Mouse (Mus musculus) CH12.LX (cell line): Measurements from ENCODE around the gene Slx1b. TPM values are rescaled to one million over a fixed set of nuclear protein-coding genes. Genes with fewer than 3 reads are reported as not detected.

ENCODE experiments used
- DNase-seq: peaks from one replicate; pipeline ENCODE4 v3.0.0-alpha.2; 2013; ENCODE audit errors: extremely low read depth
- H3K27ac ChIP-seq: 2 replicates; pipeline ENCODE4 v1.5.1; 2012; ENCODE audit warnings: low read depth, mild to moderate bottlenecking, control low read depth, moderate library complexity; ENCODE audit not compliant: insufficient read depth
- H3K27me3 ChIP-seq: replicated peaks from 2 replicates; pipeline ENCODE3; 2012; ENCODE audit warnings: inconsistent platforms
- H3K36me3 ChIP-seq, 2 experiments: replicated peaks in 1 of 2; 2 replicates each; pipeline versions ENCODE3 to v1.6.1; 2012; ENCODE audit warnings: inconsistent platforms in 1 of 2, low read length in 1 of 2, mild to moderate bottlenecking in 1 of 2, mixed read lengths in 1 of 2, moderate library complexity in 1 of 2; ENCODE audit not compliant: control insufficient read depth in 1 of 2, insufficient read depth in 1 of 2
- H3K4me1 ChIP-seq, 2 experiments: 2 replicates each; pipeline ENCODE4 v1.6.1; 2012; ENCODE audit warnings: inconsistent platforms in 1 of 2, moderate library complexity in 1 of 2; ENCODE audit not compliant: insufficient read depth in 2 of 2, control insufficient read depth in 1 of 2
- H3K4me2 ChIP-seq: 2 replicates; pipeline ENCODE4 v1.6.1; 2012; ENCODE audit warnings: low read depth, mild to moderate bottlenecking, control low read depth; ENCODE audit not compliant: poor library complexity, insufficient read depth, severe bottlenecking
- H3K4me3 ChIP-seq, 3 experiments: fragments of 150-350 bp in 1 of 3; sonication (generic) in 1 of 3; replicated peaks in 1 of 3; 2 replicates each; pipeline versions ENCODE3 to v1.5.1; 2011 to 2012; ENCODE audit warnings: low read depth in 2 of 3, low read length in 2 of 3, mild to moderate bottlenecking in 2 of 3, moderate library complexity in 2 of 3, control low read depth in 1 of 3, improper control_type of control experiment in 1 of 3, inconsistent platforms in 1 of 3, mixed read lengths in 1 of 3; ENCODE audit not compliant: poor library complexity in 1 of 3
- H3K79me2 ChIP-seq: replicated peaks from 2 replicates; pipeline ENCODE4 v1.6.1; 2012; ENCODE audit warnings: mild to moderate bottlenecking, moderate library complexity; ENCODE audit not compliant: control insufficient read depth, poor library complexity, insufficient read depth, severe bottlenecking; ENCODE audit errors: extremely low read depth
- H3K9ac ChIP-seq: 2 replicates; pipeline ENCODE4 v1.6.1; 2012; ENCODE audit warnings: low read depth, mild to moderate bottlenecking, control low read depth, moderate library complexity; ENCODE audit not compliant: insufficient read depth
- H3K9me3 ChIP-seq: replicated peaks from 2 replicates; pipeline ENCODE3; 2012; ENCODE audit warnings: low read length, inconsistent platforms, mixed read lengths
- CHD2 ChIP-seq: IDR thresholded peaks from 2 replicates; pipeline ENCODE4 v1.6.1; 2011; ENCODE audit warnings: low read length, improper control_type of control experiment
- CTCF ChIP-seq, 2 experiments: IDR thresholded peaks in 1 of 2; conservative IDR thresholded peaks in 1 of 2; 2 replicates each; pipeline ENCODE4 v1.5.1; 2011 to 2012; ENCODE audit warnings: low read depth in 2 of 2, low read length in 2 of 2, improper control_type of control experiment in 1 of 2, inconsistent platforms in 1 of 2, mild to moderate bottlenecking in 1 of 2, moderate library complexity in 1 of 2
- E2F4 ChIP-seq: IDR thresholded peaks from 2 replicates; pipeline ENCODE4 v1.6.1; 2011; ENCODE audit warnings: low read depth, low read length, improper control_type of control experiment; ENCODE audit not compliant: insufficient replicate concordance
- EP300 ChIP-seq: IDR thresholded peaks from 2 replicates; pipeline ENCODE4 v1.6.1; 2011; ENCODE audit warnings: low read length, improper control_type of control experiment
- ETS1 ChIP-seq: conservative IDR thresholded peaks from 2 replicates; pipeline ENCODE4 v1.6.1; 2012; ENCODE audit warnings: low read depth, mild to moderate bottlenecking, inconsistent platforms, low read length, improper control_type of control experiment, moderate library complexity
- IRF4 ChIP-seq: IDR thresholded peaks from 2 replicates; pipeline ENCODE4 v1.6.1; 2014; ENCODE audit warnings: low read depth, mild to moderate bottlenecking, inconsistent platforms, low read length, improper control_type of control experiment
- JUN ChIP-seq: IDR thresholded peaks from 2 replicates; pipeline ENCODE4 v1.6.1; 2011; ENCODE audit warnings: low read depth, mild to moderate bottlenecking, low read length, improper control_type of control experiment, moderate library complexity; ENCODE audit not compliant: insufficient read depth
- JUND ChIP-seq: conservative IDR thresholded peaks from 2 replicates; pipeline ENCODE4 v1.6.1; 2011; ENCODE audit warnings: low read depth, low read length, improper control_type of control experiment
- MAFK ChIP-seq: IDR thresholded peaks from 2 replicates; pipeline ENCODE4 v1.6.1; 2011; ENCODE audit warnings: low read length, improper control_type of control experiment; ENCODE audit not compliant: insufficient replicate concordance
- MAX ChIP-seq: IDR thresholded peaks from 2 replicates; pipeline ENCODE4 v1.6.1; 2011; ENCODE audit warnings: low read length, improper control_type of control experiment
- MAZ ChIP-seq: IDR thresholded peaks from 2 replicates; pipeline ENCODE4 v1.6.1; 2012; ENCODE audit warnings: low read depth, mild to moderate bottlenecking, inconsistent platforms, low read length, improper control_type of control experiment, moderate library complexity
- MEF2A ChIP-seq: IDR thresholded peaks from 2 replicates; pipeline ENCODE4 v1.6.1; 2014; ENCODE audit warnings: low read depth, mild to moderate bottlenecking, inconsistent platforms, low read length, improper control_type of control experiment, borderline replicate concordance
- MXI1 ChIP-seq: IDR thresholded peaks from 2 replicates; pipeline ENCODE4 v1.6.1; 2011; ENCODE audit warnings: mild to moderate bottlenecking, low read depth, low read length, improper control_type of control experiment
- MYC ChIP-seq: IDR thresholded peaks from 2 replicates; pipeline ENCODE4 v1.6.1; 2011; ENCODE audit warnings: low read depth, mild to moderate bottlenecking, improper control_type of control experiment, low read length
- NELFE ChIP-seq: IDR thresholded peaks from 2 replicates; pipeline ENCODE4 v1.6.1; 2011; ENCODE audit warnings: low read depth, low read length, improper control_type of control experiment
- NRF1 ChIP-seq: IDR thresholded peaks from 2 replicates; pipeline ENCODE4 v1.6.1; 2014; ENCODE audit warnings: low read depth, mild to moderate bottlenecking, inconsistent platforms, low read length, improper control_type of control experiment, moderate library complexity
- PAX5 ChIP-seq: IDR thresholded peaks from 2 replicates; pipeline ENCODE4 v1.6.1; 2012; ENCODE audit warnings: low read length, inconsistent platforms, mixed read lengths
- POLR2AphosphoS2 ChIP-seq: IDR thresholded peaks from 2 replicates; pipeline ENCODE4 v1.6.1; 2011; ENCODE audit warnings: low read depth, low read length, improper control_type of control experiment
- RCOR1 ChIP-seq: conservative IDR thresholded peaks from 2 replicates; pipeline ENCODE4 v1.6.1; 2012; ENCODE audit warnings: low read depth, mild to moderate bottlenecking, inconsistent platforms, low read length, improper control_type of control experiment
- SIN3A ChIP-seq: IDR thresholded peaks from 2 replicates; pipeline ENCODE4 v1.6.1; 2012; ENCODE audit warnings: low read length, improper control_type of control experiment, inconsistent platforms
- TBP ChIP-seq: conservative IDR thresholded peaks from 2 replicates; pipeline ENCODE4 v1.6.1; 2011; ENCODE audit warnings: low read depth, low read length, improper control_type of control experiment
- ZC3H11A ChIP-seq: IDR thresholded peaks from 2 replicates; pipeline ENCODE4 v1.6.1; 2012; ENCODE audit warnings: low read depth, mild to moderate bottlenecking, inconsistent platforms, low read length, improper control_type of control experiment
- ZKSCAN1 ChIP-seq: IDR thresholded peaks from 2 replicates; pipeline ENCODE4 v1.6.1; 2012; ENCODE audit warnings: low read depth, inconsistent platforms, low read length, improper control_type of control experiment, borderline replicate concordance
- ZMIZ1 ChIP-seq: IDR thresholded peaks from 2 replicates; pipeline ENCODE4 v1.6.1; 2012; ENCODE audit warnings: low read depth, mild to moderate bottlenecking, inconsistent platforms, low read length, improper control_type of control experiment
- ZNF384 ChIP-seq: IDR thresholded peaks from 2 replicates; pipeline ENCODE4 v1.6.1; 2012; ENCODE audit warnings: low read depth, low read length, improper control_type of control experiment, inconsistent platforms
- dilution Hi-C: fragments of 300-500 bp; cut with MboI; formaldehyde crosslinking; loops from 2 replicates; pipeline ENCODE4 v1.14.3; 2020; ENCODE audit warnings: low sequenced_read_pairs; ENCODE audit not compliant: extremely low pct_unique_long_range_greater_than_20kb, extremely low pct_ligation_motif_present
- in situ Hi-C: fragments of 300-500 bp; cut with MboI; formaldehyde crosslinking; loops from 3 replicates; pipeline ENCODE4 v1.14.3; 2019; ENCODE audit warnings: low sequenced_read_pairs, low pct_ligation_motif_present, low pct_unique_long_range_greater_than_20kb, mixed read lengths
- polyA plus RNA-seq: library from polyadenylated mRNA; unstranded; fragments of >175 nt; gene quantifications from 2 replicates; pipeline ENCODE4 v1.2.1, GENCODE M21; 2012; ENCODE audit warnings: low read depth; ENCODE audit not compliant: insufficient read length
- total RNA-seq, 2 experiments: library from RNA; depleted of rRNA; stranded (reverse); fragments of 300-350 nt in 1 of 2; fragments of >200 nt in 1 of 2; gene quantifications; 2 replicates each; pipeline ENCODE4 v1.2.3; 2012 to 2014

Slx1b gene
- total and polyA plus RNA-seq, 3 experiments: 4.7 to 8.3 (median 5.6) TPM

GRCm38 (mm10) chr7:126725077-126725476, 29.5 kb upstream of the Slx1b start:
- in situ Hi-C loops: loop anchor here (10.0 kb wide), 1 partner anchor 940 kb away; no protein-coding TSS in a partner anchor

GRCm38 (mm10) chr7:126721635-126722034, 26.1 kb upstream of the Slx1b start:
- Histone ChIP-seq H3K79me2 (no peaks in the 10 kb centered on the region), H3K9ac (no peak overlapping the region), H3K4me3 (no peak overlapping the region), H3K9me3 (peaks cover 5% of the 10 kb centered on the region), H3K4me1 (peaks cover 4 to 9% of the 10 kb centered on the region in 2 experiments; a peak in 3 of 4 replicates), H3K36me3 (no peaks in the 10 kb centered on the region), H3K27ac (no peak overlapping the region), H3K27me3 (no peaks in the 10 kb centered on the region), H3K4me2 (no peak overlapping the region)
- dilution Hi-C loops (no loop called here), in situ Hi-C loops (loop anchor here (10.0 kb wide), 1 partner anchor 943 kb away; no protein-coding TSS in a partner anchor)
- no peak for DNase-seq
- TF ChIP-seq JUN: no peak
- no peak for TF ChIP-seq ZC3H11A
- no peak for TF ChIP-seq E2F4
- no peak for TF ChIP-seq NELFE
- TF ChIP-seq IRF4: no peak
- no peak for TF ChIP-seq ZNF384
- no peak for TF ChIP-seq MAFK
- no peak for TF ChIP-seq TBP
- TF ChIP-seq EP300: no peak
- no peak for TF ChIP-seq MXI1
- no peak for TF ChIP-seq RCOR1
- TF ChIP-seq NRF1: no peak
- no peak for TF ChIP-seq SIN3A
- no peak for TF ChIP-seq MAX
- no peak for TF ChIP-seq ZMIZ1
- no peak for TF ChIP-seq MYC
- no peak for TF ChIP-seq POLR2AphosphoS2
- TF ChIP-seq ETS1: no peak
- no peak for TF ChIP-seq MAZ
- TF ChIP-seq JUND: no peak
- TF ChIP-seq, all 38 proteins: peak for 0

More at GRCm38 (mm10) chr7:126725077-126725476, 29.5 kb upstream of the Slx1b start:
- dilution Hi-C loops: no loop called here
- no peaks in the 10 kb centered on the region for H3K36me3 ChIP-seq
- TF ChIP-seq IRF4 (no peak), E2F4 (no peak), CTCF (conservative IDR thresholded peaks at IDR 0.05 in 1 of 2, IDR thresholded peaks at IDR 0.05 in 1 of 2; ENCODE audit: low read depth in 2 of 2, low read length in 2 of 2) (no peak), MEF2A (no peak), ZKSCAN1 (no peak), JUND (no peak), CHD2 (no peak), PAX5 (no peak)
- TF ChIP-seq, all 38 proteins: peak for 0
- no peak overlapping the region for H3K4me3 ChIP-seq
- no peak for DNase-seq
- no peak overlapping the region for H3K9ac ChIP-seq
- H3K27ac ChIP-seq: no peak overlapping the region
- peaks cover 2% of the 10 kb centered on the region for H3K9me3 ChIP-seq
- H3K4me1 ChIP-seq: peaks cover 4 to 18% of the 10 kb centered on the region in 2 experiments
- no peaks in the 10 kb centered on the region for H3K79me2 ChIP-seq
- no peak overlapping the region for H3K4me2 ChIP-seq
- H3K27me3 ChIP-seq: no peaks in the 10 kb centered on the region
